In the genomic region with DNA sequence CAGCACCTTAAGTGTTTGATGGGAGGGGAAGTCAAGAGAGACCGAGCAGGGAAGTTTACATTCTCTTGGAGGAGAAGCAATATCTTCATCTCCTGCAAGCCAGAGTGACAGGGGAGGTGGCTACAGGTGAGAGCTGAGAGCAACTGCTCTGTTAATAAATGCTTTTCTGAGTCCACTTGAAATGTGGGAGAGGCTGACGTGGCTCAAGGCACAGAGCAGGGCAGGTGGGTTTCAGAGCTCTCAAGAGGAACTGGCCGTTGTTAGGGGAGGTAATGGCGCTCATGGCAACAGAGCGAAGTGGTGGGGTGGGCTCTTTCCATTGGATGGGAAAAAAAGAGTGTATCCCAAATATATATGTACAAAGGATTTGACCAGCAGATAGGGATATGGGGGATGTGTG, we compare ENCODE assay signal across 24 mouse cellular contexts.
DNase-seq lines count a peak whose midpoint lies in the region; ATAC-seq and TF ChIP-seq lines count a peak whose summit lies in the region.
"Had no signal": no experiment of that assay in that cellular context is flagged by ENCODE, and none has a peak within 500 bp of the region (broad histone marks: within the 10 kb centered on the region; RNA-seq: fewer than 3 reads in every experiment).

No protein-coding gene starts in this region.

- no peaks in the 10 kb centered on the region for H3K36me3 ChIP-seq in kidney, embryonic 14.5 days (ENCODE audit: control insufficient read depth, insufficient read depth, low read length)
- H3K36me3 ChIP-seq in kidney, embryonic 16.5 days (ENCODE audit: insufficient read depth, low read length) = no peaks in the 10 kb centered on the region
- H3K36me3 ChIP-seq in lung, embryonic 15.5 days = no peaks in the 10 kb centered on the region
- H3K36me3 ChIP-seq in lung, postnatal 0 days (ENCODE audit: insufficient read depth, low read length) = no peaks in the 10 kb centered on the region
- H3K36me3 ChIP-seq: embryonic facial prominence, embryonic 10.5 days; embryonic facial prominence, embryonic 12.5 days; G1E had no signal

- H3K27ac ChIP-seq in kidney, embryonic 14.5 days (ENCODE audit: low read depth, low read length) = peak overlapping the region; percentile 78; the same call in 1 of the 2 replicates
- peak overlapping the region; percentile 86 for H3K27ac ChIP-seq in kidney, embryonic 16.5 days (ENCODE audit: low read length)
- peak overlapping the region; percentile 50 for H3K27ac ChIP-seq in lung, embryonic 15.5 days
- no peak overlapping the region for H3K27ac ChIP-seq in lung, postnatal 0 days (ENCODE audit: low read length)
- H3K27ac ChIP-seq: embryonic facial prominence, embryonic 12.5 days; forebrain, embryonic 13.5 days had no signal

- no peak overlapping the region for H3K4me2 ChIP-seq in kidney, embryonic 14.5 days (replicated peaks; ENCODE audit: low read depth, low read length)
- H3K4me2 ChIP-seq in kidney, embryonic 16.5 days (replicated peaks; ENCODE audit: low read depth, low read length) = no peak overlapping the region
- H3K4me2 ChIP-seq in lung, embryonic 15.5 days = no peak overlapping the region
- no peak overlapping the region for H3K4me2 ChIP-seq in lung, postnatal 0 days (replicated peaks; ENCODE audit: low read depth, low read length)
- H3K4me2 ChIP-seq: embryonic facial prominence, embryonic 12.5 days; forebrain, embryonic 13.5 days had no signal

- no peak for TF ChIP-seq CTCF in lung, postnatal 0 days (IDR thresholded peaks at IDR 0.05)

- H3K27me3 ChIP-seq in kidney, embryonic 14.5 days (ENCODE audit: control insufficient read depth, insufficient read depth, low read length) = no peaks in the 10 kb centered on the region
- no peaks in the 10 kb centered on the region for H3K27me3 ChIP-seq in kidney, embryonic 16.5 days (ENCODE audit: insufficient read depth, low read length)
- no peaks in the 10 kb centered on the region for H3K27me3 ChIP-seq in lung, embryonic 15.5 days
- H3K27me3 ChIP-seq in lung, postnatal 0 days (replicated peaks; ENCODE audit: insufficient read depth, low read length) = no peaks in the 10 kb centered on the region
- H3K27me3 ChIP-seq: embryonic facial prominence, embryonic 12.5 days; forebrain, embryonic 13.5 days had no signal

- peaks cover 12% of the 10 kb centered on the region for H3K4me1 ChIP-seq in kidney, embryonic 14.5 days (ENCODE audit: control insufficient read depth, insufficient read depth, low read length)
- peaks cover 21% of the 10 kb centered on the region for H3K4me1 ChIP-seq in kidney, embryonic 16.5 days (ENCODE audit: insufficient read depth, low read length)
- no peaks in the 10 kb centered on the region for H3K4me1 ChIP-seq in lung, embryonic 15.5 days
- H3K4me1 ChIP-seq in lung, postnatal 0 days (ENCODE audit: insufficient read depth, low read depth, low read length) = no peaks in the 10 kb centered on the region
- H3K4me1 ChIP-seq: forebrain, embryonic 13.5 days had no signal

- WGBS in kidney, embryonic 14.5 days = 61% methylated on average over 5 of the region's 5 CpGs
- WGBS in kidney, embryonic 16.5 days = 58% methylated on average over 5 of the region's 5 CpGs
- WGBS in lung, embryonic 15.5 days = 58% methylated on average over 5 of the region's 5 CpGs
- 51% methylated on average over 5 of the region's 5 CpGs for WGBS in lung, postnatal 0 days

- TF ChIP-seq EP300 in lung, postnatal 0 days (IDR thresholded peaks at IDR 0.05) = no peak

- no peak for ATAC-seq in kidney, embryonic 14.5 days (ENCODE audit: low FRiP score, low TSS enrichment)
- no peak for ATAC-seq in kidney, embryonic 16.5 days (ENCODE audit: low FRiP score, low TSS enrichment)
- ATAC-seq in lung, embryonic 15.5 days (ENCODE audit: borderline replicate concordance, extremely low read depth, low FRiP score, low TSS enrichment) = peak; percentile 64
- no peak for ATAC-seq in lung, postnatal 0 days
- ATAC-seq: activated CD4-positive, CD25-positive, alpha-beta regulatory T cell, adult 4 months; CD4-positive, CD25-positive, alpha-beta regulatory T cell, adult 4 months; forebrain, embryonic 13.5 days; Patski had no signal

- H3K4me3 ChIP-seq in kidney, embryonic 14.5 days (ENCODE audit: low read length) = no peak overlapping the region
- H3K4me3 ChIP-seq in kidney, embryonic 16.5 days (ENCODE audit: low read length) = no peak overlapping the region
- H3K4me3 ChIP-seq in lung, embryonic 15.5 days = no peak overlapping the region
- H3K4me3 ChIP-seq in lung, postnatal 0 days (ENCODE audit: low read depth, low read length) = no peak overlapping the region
- H3K4me3 ChIP-seq: embryonic facial prominence, embryonic 10.5 days; embryonic facial prominence, embryonic 12.5 days; forebrain, embryonic 13.5 days had no signal

- DNase-seq in kidney, adult 18-20 months = no peak
- DNase-seq in kidney, adult 8-10 months = no peak
- no peak for DNase-seq in lung, postnatal 25 days (ENCODE audit: low spot score)
- DNase-seq in lung, postnatal 0 days (ENCODE audit: low spot score) = peak; percentile 12
- no peak for DNase-seq in lung, adult 18-20 months
- DNase-seq: adrenal gland, adult 8-10 months; adrenal gland, postnatal 14 days; adrenal gland, postnatal 36 days; B cell, adult 2 months; cerebellum, adult 11-12 months; cerebellum, adult 2 months; cerebellum, adult 9-10 months; cerebellum, postnatal 10 days; cerebellum, postnatal 25 days had no signal

- H3K9me3 ChIP-seq in kidney, embryonic 14.5 days (ENCODE audit: control insufficient read depth, low read length) = no peaks in the 10 kb centered on the region
- peaks cover 7% of the 10 kb centered on the region; the same call in 1 of the 2 replicates for H3K9me3 ChIP-seq in kidney, embryonic 16.5 days (ENCODE audit: low read length)
- no peaks in the 10 kb centered on the region for H3K9me3 ChIP-seq in lung, embryonic 15.5 days
- H3K9me3 ChIP-seq in lung, postnatal 0 days (ENCODE audit: low read length) = no peaks in the 10 kb centered on the region

- no peak overlapping the region for H3K9ac ChIP-seq in kidney, embryonic 14.5 days (ENCODE audit: low read depth, low read length)
- no peak overlapping the region for H3K9ac ChIP-seq in kidney, embryonic 16.5 days (replicated peaks; ENCODE audit: low read length)
- H3K9ac ChIP-seq in lung, embryonic 15.5 days = no peak overlapping the region
- no peak overlapping the region for H3K9ac ChIP-seq in lung, postnatal 0 days (replicated peaks; ENCODE audit: low read depth)
- H3K9ac ChIP-seq: embryonic facial prominence, embryonic 12.5 days; forebrain, embryonic 13.5 days had no signal
